Mouse (Mus musculus): ENCODE results near the gene Eif5b. TPM values are rescaled to one million over a fixed set of nuclear protein-coding genes. Genes with fewer than 3 reads are reported as not detected.

The Eif5b gene
- polyA plus RNA-seq, 1 experiment from 2014 or later, result 33.3 TPM

DNA sequence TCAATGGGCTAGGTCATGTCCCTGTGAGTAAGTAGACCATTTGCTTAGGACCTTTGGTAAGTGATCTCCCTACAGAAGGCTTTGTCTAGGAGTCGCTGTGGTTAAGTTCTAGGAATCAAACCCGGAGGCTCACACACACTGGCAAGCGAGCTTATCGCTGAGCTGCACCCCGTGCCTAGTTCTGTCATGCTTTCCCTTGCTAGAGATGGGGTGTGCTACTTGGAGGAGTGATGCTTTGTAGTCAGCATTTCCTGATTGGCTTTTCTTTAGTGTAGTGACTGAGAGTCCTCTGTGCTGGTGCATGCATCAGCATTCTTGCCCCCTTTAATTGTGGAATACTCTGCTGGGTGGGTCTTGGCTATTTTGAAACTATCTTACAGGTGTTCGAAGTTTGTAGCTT lies 13.8 kb downstream of the Eif5b start:
- Histone ChIP-seq H3K4me3 (ENCODE audit: low read depth, low read length) (no peak overlapping the region), H3K27me3 (ENCODE audit: control insufficient read depth, insufficient read depth, low read length) (no peaks in the 10 kb centered on the region), H3K36me3 (replicated peaks; ENCODE audit: control insufficient read depth, insufficient read depth, low read depth, low read length) (no peaks in the 10 kb centered on the region), H3K4me2 (ENCODE audit: low read depth, low read length) (no peak overlapping the region), H3K27ac (replicated peaks; ENCODE audit: low read depth, low read length) (no peak overlapping the region), H3K9ac (replicated peaks; ENCODE audit: low read length) (no peak overlapping the region), H3K9me3 (replicated peaks; ENCODE audit: control insufficient read depth, low read length) (no peaks in the 10 kb centered on the region), H3K4me1 (ENCODE audit: control insufficient read depth, insufficient read depth, low read length) (no peaks in the 10 kb centered on the region)
- ATAC-seq (replicated peaks; ENCODE audit: insufficient number of reproducible peaks, low FRiP score, low TSS enrichment, low read depth) (no peak), DNase-seq (ENCODE audit: low spot score) (no peak)
- 85% methylated on average over 6 of the region's 6 CpGs for WGBS

DNA sequence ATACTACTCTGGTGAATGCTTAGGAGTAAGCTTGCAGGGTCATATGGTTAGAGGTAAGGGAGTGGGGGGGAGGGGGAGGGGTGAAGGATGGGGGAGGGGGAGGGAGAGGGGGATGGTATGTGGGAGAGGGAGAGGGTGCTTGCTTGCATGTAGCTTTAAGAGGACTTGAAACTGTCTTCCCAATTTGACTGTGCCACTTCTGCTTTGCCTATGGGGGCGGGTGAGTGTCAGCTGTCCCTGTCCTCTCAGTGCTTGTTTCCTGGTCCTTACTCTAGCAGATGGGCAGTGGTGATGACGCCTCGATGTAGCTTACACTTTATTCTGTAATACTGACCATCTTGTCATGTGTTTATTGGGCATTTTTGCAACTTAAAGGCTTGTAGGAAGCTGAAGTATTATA lies 14.3 kb downstream of the Eif5b start:
- no peaks in the 10 kb centered on the region for H3K27me3 ChIP-seq (ENCODE audit: control insufficient read depth, insufficient read depth, low read length)
- no peaks in the 10 kb centered on the region for H3K9me3 ChIP-seq (replicated peaks; ENCODE audit: control insufficient read depth, low read length)
- no peaks in the 10 kb centered on the region for H3K36me3 ChIP-seq (replicated peaks; ENCODE audit: control insufficient read depth, insufficient read depth, low read depth, low read length)
- ATAC-seq (replicated peaks; ENCODE audit: insufficient number of reproducible peaks, low FRiP score, low TSS enrichment, low read depth) (no peak), DNase-seq (ENCODE audit: low spot score) (no peak)
- no peak overlapping the region for H3K4me3 ChIP-seq (ENCODE audit: low read depth, low read length)
- WGBS, result 88% methylated on average over 3 of the region's 3 CpGs
- H3K4me1 ChIP-seq (ENCODE audit: control insufficient read depth, insufficient read depth, low read length), result no peaks in the 10 kb centered on the region
- H3K27ac ChIP-seq (replicated peaks; ENCODE audit: low read depth, low read length), result no peak overlapping the region
- no peak overlapping the region for H3K9ac ChIP-seq (replicated peaks; ENCODE audit: low read length)
- no peak overlapping the region for H3K4me2 ChIP-seq (ENCODE audit: low read depth, low read length)

DNA sequence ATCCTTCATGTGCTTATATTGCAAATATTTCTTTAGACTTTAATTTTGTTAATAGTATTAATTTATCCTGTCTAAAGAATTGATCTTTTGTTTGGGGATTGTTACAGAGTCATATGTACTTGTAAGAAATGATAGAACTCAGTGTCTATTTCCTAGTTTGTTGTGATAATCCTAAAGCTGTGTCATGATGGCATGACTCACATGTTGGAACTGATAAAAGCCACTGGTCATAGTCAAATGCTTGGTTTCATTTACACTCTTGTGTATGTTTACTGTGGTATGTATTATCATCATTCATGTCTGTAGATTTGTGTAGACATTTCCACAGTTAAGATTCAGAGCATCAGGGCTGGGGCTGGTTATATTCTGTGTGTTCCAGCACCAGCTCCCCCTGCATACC lies 14.7 kb downstream of the Eif5b start:
- no peak overlapping the region for H3K4me2 ChIP-seq (ENCODE audit: low read depth, low read length)
- H3K9ac ChIP-seq (replicated peaks; ENCODE audit: low read length), result no peak overlapping the region
- no peaks in the 10 kb centered on the region for H3K9me3 ChIP-seq (replicated peaks; ENCODE audit: control insufficient read depth, low read length)
- no peaks in the 10 kb centered on the region for H3K4me1 ChIP-seq (ENCODE audit: control insufficient read depth, insufficient read depth, low read length)
- no peak for ATAC-seq (replicated peaks; ENCODE audit: insufficient number of reproducible peaks, low FRiP score, low TSS enrichment, low read depth)
- no peak for DNase-seq (ENCODE audit: low spot score)
- no peak overlapping the region for H3K27ac ChIP-seq (replicated peaks; ENCODE audit: low read depth, low read length)
- H3K4me3 ChIP-seq (ENCODE audit: low read depth, low read length), result no peak overlapping the region
- no peaks in the 10 kb centered on the region for H3K27me3 ChIP-seq (ENCODE audit: control insufficient read depth, insufficient read depth, low read length)
- no peaks in the 10 kb centered on the region for H3K36me3 ChIP-seq (replicated peaks; ENCODE audit: control insufficient read depth, insufficient read depth, low read depth, low read length)

- no peak overlapping the region for H3K4me2 ChIP-seq (ENCODE audit: low read depth, low read length)
- H3K27me3 ChIP-seq (ENCODE audit: control insufficient read depth, insufficient read depth, low read length), result no peaks in the 10 kb centered on the region
- H3K4me1 ChIP-seq (ENCODE audit: control insufficient read depth, insufficient read depth, low read length), result no peaks in the 10 kb centered on the region
- no peak overlapping the region for H3K27ac ChIP-seq (replicated peaks; ENCODE audit: low read depth, low read length)
- ATAC-seq (replicated peaks; ENCODE audit: insufficient number of reproducible peaks, low FRiP score, low TSS enrichment, low read depth), result no peak
- WGBS, result 96% methylated on average over 2 of the region's 2 CpGs
- H3K36me3 ChIP-seq (replicated peaks; ENCODE audit: control insufficient read depth, insufficient read depth, low read depth, low read length), result peaks cover 5% of the 10 kb centered on the region
- DNase-seq (ENCODE audit: low spot score), result no peak
- no peak overlapping the region for H3K4me3 ChIP-seq (ENCODE audit: low read depth, low read length)
- H3K9ac ChIP-seq (replicated peaks; ENCODE audit: low read length), result no peak overlapping the region
- no peaks in the 10 kb centered on the region for H3K9me3 ChIP-seq (replicated peaks; ENCODE audit: control insufficient read depth, low read length)
Observed at GRCm38 (mm10) chr1:38014551-38015203, 16.9 kb downstream of the Eif5b start.

- no peak for ATAC-seq (replicated peaks; ENCODE audit: insufficient number of reproducible peaks, low FRiP score, low TSS enrichment, low read depth)
- Histone ChIP-seq H3K27ac (replicated peaks; ENCODE audit: low read depth, low read length) (no peak overlapping the region), H3K9me3 (replicated peaks; ENCODE audit: control insufficient read depth, low read length) (no peaks in the 10 kb centered on the region), H3K36me3 (replicated peaks; ENCODE audit: control insufficient read depth, insufficient read depth, low read depth, low read length) (no peaks in the 10 kb centered on the region), H3K27me3 (ENCODE audit: control insufficient read depth, insufficient read depth, low read length) (no peaks in the 10 kb centered on the region), H3K4me3 (ENCODE audit: low read depth, low read length) (no peak overlapping the region), H3K4me2 (ENCODE audit: low read depth, low read length) (no peak overlapping the region), H3K4me1 (ENCODE audit: control insufficient read depth, insufficient read depth, low read length) (no peaks in the 10 kb centered on the region), H3K9ac (replicated peaks; ENCODE audit: low read length) (no peak overlapping the region)
- no peak for DNase-seq (ENCODE audit: low spot score)
- 95% methylated on average over 7 of the region's 7 CpGs for WGBS
Observed at GRCm38 (mm10) chr1:38027301-38027700, 29.5 kb downstream of the Eif5b start.

- ATAC-seq (replicated peaks; ENCODE audit: insufficient number of reproducible peaks, low FRiP score, low TSS enrichment, low read depth) (no peak), DNase-seq (ENCODE audit: low spot score) (no peak)
- no peak overlapping the region for H3K27ac ChIP-seq (replicated peaks; ENCODE audit: low read depth, low read length)
- no peak overlapping the region for H3K9ac ChIP-seq (replicated peaks; ENCODE audit: low read length)
- H3K36me3 ChIP-seq (replicated peaks; ENCODE audit: control insufficient read depth, insufficient read depth, low read depth, low read length), result peaks cover 3% of the 10 kb centered on the region
- no peaks in the 10 kb centered on the region for H3K27me3 ChIP-seq (ENCODE audit: control insufficient read depth, insufficient read depth, low read length)
- WGBS, result 90% methylated on average over 5 of the region's 5 CpGs
- H3K4me1 ChIP-seq (ENCODE audit: control insufficient read depth, insufficient read depth, low read length), result no peaks in the 10 kb centered on the region
- no peaks in the 10 kb centered on the region for H3K9me3 ChIP-seq (replicated peaks; ENCODE audit: control insufficient read depth, low read length)
- no peak overlapping the region for H3K4me2 ChIP-seq (ENCODE audit: low read depth, low read length)
- no peak overlapping the region for H3K4me3 ChIP-seq (ENCODE audit: low read depth, low read length)
Observed at GRCm38 (mm10) chr1:38031391-38031790, 33.6 kb downstream of the Eif5b start.

DNA sequence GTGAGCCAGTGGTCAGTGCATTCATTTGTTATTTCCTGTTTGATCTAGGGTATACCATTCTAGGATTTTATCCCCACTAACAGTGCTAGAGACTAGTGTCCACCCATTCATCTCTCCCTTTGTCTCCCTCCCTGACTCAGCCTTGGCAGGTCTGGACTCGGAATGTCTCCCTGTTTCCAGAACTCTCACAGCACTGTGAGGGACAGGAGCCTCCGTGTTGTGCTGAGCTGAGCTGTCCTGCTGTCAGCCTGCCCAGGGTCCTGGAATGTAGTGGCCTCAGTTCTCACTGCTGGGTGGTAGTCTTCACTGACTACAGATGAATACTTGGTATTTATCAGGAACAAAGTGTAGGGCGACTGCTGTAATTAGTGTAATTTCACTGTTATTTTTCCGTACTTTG lies 37.7 kb downstream of the Eif5b start:
- no peak overlapping the region for H3K4me2 ChIP-seq (ENCODE audit: low read depth, low read length)
- 87% methylated on average over 4 of the region's 4 CpGs for WGBS
- no peaks in the 10 kb centered on the region for H3K4me1 ChIP-seq (ENCODE audit: control insufficient read depth, insufficient read depth, low read length)
- peaks cover 7% of the 10 kb centered on the region for H3K36me3 ChIP-seq (replicated peaks; ENCODE audit: control insufficient read depth, insufficient read depth, low read depth, low read length)
- no peak overlapping the region for H3K4me3 ChIP-seq (ENCODE audit: low read depth, low read length)
- DNase-seq (ENCODE audit: low spot score) (no peak), ATAC-seq (replicated peaks; ENCODE audit: insufficient number of reproducible peaks, low FRiP score, low TSS enrichment, low read depth) (no peak)
- no peak overlapping the region for H3K27ac ChIP-seq (replicated peaks; ENCODE audit: low read depth, low read length)
- H3K9me3 ChIP-seq (replicated peaks; ENCODE audit: control insufficient read depth, low read length), result no peaks in the 10 kb centered on the region
- H3K27me3 ChIP-seq (ENCODE audit: control insufficient read depth, insufficient read depth, low read length), result no peaks in the 10 kb centered on the region
- no peak overlapping the region for H3K9ac ChIP-seq (replicated peaks; ENCODE audit: low read length)

DNA sequence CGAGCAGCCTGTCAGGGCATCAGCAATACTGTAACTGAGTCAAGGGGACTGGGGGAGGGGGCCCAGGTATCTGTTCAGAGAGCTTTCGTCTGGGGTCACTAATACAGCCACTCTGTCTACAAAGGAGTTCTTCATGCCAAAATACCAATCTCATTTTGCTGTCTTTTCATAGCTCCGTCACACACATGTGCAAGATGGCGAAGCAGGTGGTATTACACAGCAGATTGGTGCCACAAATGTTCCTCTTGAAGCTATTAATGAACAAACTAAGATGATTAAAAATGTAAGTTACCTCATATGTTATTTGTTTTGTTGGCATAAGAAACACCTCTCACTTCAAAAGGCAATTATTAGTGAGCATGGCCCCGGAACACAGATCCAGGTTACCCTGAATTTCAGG lies 39.6 kb downstream of the Eif5b start:
- ATAC-seq (replicated peaks; ENCODE audit: insufficient number of reproducible peaks, low FRiP score, low TSS enrichment, low read depth) (no peak), DNase-seq (ENCODE audit: low spot score) (no peak)
- H3K9me3 ChIP-seq (replicated peaks; ENCODE audit: control insufficient read depth, low read length), result no peaks in the 10 kb centered on the region; the same call in 1 of the 2 replicates
- no peak overlapping the region for H3K4me2 ChIP-seq (ENCODE audit: low read depth, low read length)
- WGBS, result 88% methylated on average over 5 of the region's 5 CpGs
- H3K4me3 ChIP-seq (ENCODE audit: low read depth, low read length), result no peak overlapping the region
- H3K36me3 ChIP-seq (replicated peaks; ENCODE audit: control insufficient read depth, insufficient read depth, low read depth, low read length), result peaks cover 12% of the 10 kb centered on the region
- no peaks in the 10 kb centered on the region for H3K27me3 ChIP-seq (ENCODE audit: control insufficient read depth, insufficient read depth, low read length)
- H3K27ac ChIP-seq (replicated peaks; ENCODE audit: low read depth, low read length), result no peak overlapping the region
- H3K9ac ChIP-seq (replicated peaks; ENCODE audit: low read length), result no peak overlapping the region
- no peaks in the 10 kb centered on the region for H3K4me1 ChIP-seq (ENCODE audit: control insufficient read depth, insufficient read depth, low read length)

All from embryonic facial prominence, embryonic 11.5 days (tissue).